Mouse (Mus musculus) adrenal gland, adult 8-10 months (tissue): ENCODE measurements around the gene Olfr448. TPM values are rescaled to one million over a fixed set of nuclear protein-coding genes. Genes with fewer than 3 reads are reported as not detected.

ENCODE experiments used
- DNase-seq: peaks from one replicate; pipeline ENCODE4 v3.0.0; 2022
- total RNA-seq, 4 experiments: library from RNA; stranded (reverse); gene quantifications; 2 replicates each; pipeline ENCODE4 v1.2.4; 2022

The Olfr448 gene
- total RNA-seq = not detected

DNA sequence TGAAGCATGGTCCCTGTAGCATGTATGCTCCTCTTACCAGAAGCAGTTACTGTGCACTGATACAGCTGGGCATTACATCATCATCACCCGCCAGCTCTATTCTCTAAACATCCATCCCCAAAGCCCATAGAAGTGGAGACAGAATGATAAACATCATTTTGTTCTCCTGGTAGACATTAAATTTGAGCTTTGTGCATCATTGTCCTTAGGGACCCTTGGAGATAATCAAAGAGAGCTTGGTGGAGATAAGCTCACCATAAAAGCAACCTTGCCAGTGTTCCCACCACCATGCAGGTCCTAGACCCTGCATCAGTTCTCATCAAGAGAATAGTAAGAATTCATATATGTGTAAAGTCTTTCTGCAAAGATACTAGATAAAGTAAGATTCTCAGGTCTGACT lies at the start of gene Olfr448:
Gene Olfr448, plus strand, starts transcription at position 301 of the 400 bp plus-strand sequence.
- no peak for DNase-seq

DNA sequence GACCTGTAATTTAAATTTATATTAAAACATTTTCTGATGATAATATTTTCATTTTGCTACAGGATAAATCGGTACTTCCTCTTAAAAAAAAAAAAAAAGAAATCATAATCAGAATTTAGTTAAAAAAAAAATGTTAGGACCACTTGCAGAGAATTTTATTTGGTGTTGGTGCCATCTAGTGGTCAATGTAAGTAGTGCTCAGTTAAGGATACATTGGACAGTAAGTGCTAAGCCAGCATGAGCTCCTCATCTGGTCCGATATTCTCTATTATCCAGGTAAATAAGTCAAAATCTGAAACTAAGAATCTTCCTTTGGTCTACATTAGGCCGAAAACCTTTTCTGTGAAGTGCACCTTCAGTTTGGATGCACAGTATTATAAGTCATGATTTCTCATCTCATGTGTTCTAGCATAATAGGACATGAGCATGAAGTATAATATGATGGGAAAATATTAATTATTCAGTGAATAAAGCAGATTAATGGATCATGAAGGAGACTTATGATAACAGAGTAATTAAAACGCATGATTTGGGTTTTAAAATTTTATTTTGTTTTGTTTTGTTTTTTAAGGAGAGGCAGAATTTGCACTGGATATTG lies 29.9 kb upstream of the Olfr448 start:
- no peak for DNase-seq

DNA sequence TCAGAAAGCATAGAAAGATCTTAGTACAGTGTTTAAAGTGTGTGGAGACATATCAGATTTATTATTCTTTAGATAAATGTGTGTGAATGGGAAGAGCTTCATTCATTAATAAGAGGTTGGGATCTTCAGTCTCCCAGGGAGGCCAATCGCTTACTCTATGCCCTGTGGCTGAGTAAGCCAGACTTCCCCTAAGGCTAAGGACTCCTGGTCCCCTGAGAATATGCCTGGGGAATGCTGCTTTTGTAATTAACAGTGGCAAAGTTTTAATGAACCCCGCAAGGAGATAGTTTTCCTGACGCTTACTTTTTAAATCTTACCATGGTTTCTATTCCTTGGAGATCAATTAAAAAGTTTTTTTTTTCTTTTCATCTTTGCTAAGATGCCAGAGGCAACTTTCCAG lies 20.5 kb upstream of the Olfr448 start:
- no peak for DNase-seq

DNA sequence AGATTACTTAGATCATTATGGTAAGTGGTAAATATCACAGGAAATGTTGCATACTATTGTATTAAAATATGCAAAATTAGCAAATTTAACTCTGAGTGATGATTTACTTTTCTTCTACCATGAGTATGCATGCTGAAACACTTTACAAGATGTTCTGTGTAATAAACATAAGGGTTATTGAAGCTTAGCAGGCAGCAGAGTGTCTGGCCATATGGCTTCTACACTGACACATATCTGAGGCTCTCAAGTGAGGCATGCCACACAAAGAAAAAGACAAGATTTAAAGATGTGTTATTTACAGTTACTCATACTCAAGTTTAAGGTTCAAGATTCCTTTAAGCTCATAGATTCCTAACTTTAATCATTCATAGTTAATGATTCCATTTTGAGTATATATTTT lies 13.9 kb upstream of the Olfr448 start:
- no peak for DNase-seq

DNA sequence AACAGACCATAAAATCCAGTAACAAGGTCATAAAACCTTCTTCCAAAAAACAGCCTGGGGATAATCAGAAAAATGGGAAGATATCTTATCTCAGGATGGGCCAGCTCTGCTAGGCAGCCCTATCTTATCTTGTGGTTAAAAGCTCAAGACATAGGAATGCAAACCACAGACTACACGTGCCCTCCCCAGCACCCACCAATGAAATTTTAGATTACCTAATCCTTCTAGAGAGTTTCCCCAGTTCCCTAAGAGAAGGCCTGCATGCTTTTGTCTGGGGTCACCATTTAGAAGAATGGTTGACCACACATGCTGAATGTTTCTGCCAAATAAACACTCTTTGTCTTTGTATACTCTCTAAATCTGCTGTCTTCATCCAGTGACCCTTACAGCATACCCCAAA lies 10.1 kb downstream of the Olfr448 start:
- DNase-seq = no peak

DNA sequence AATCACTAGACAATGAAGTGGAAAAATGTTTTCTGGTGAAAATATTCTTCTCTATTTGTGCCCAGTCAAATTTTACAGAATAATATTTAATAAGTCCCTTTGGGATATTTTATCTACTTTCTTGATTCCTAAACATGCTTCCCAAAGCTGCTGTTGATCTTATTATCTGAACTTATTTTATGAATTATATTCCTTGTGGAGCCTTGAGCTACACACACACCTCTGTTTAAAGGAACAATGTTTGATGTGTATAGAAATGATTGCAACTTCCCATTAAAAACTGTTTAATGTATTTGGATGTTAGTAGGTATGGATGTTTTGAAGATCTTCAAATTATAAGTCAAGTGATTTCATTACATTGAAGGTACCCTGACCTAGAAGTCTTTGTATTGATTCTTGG lies 18.3 kb downstream of the Olfr448 start, which contains the start of gene Olfr447:
Gene Olfr447, plus strand, starts transcription at position 301 of the 400 bp plus-strand sequence.
- DNase-seq = no peak

DNA sequence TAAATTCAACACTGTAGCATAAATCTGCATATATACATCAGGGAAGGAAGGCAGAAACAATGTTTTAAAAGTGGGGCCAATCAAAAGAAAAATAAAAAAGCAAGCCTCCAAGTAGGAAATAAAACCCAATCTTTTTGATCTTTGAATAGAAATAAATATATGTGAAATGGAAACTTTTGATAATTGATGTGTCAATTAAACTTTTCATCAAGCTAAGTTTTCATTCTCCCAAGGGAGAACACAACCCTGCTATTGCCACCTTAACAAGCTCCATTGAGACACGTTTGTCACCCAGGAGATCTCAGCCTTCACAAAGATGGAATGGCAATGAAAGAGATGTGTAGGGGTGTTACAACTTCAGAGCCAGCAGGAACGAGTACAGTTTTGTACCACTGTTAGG lies 30.8 kb downstream of the Olfr448 start, which contains the start of gene Olfr446:
Gene Olfr446, plus strand, starts transcription at position 301 of the 400 bp plus-strand sequence.
- no peak for DNase-seq

Other genes with a start within 250 kb of the Olfr448 start
- gene Tcaf2, start 245.2 kb upstream of the Olfr448 start, total RNA-seq = 10 to 100 TPM; 11.9 to 15.5 (median 14.8) TPM
- 100 to 1,000 TPM; 108 to 146 (median 117) TPM for gene Tcaf1, start 180.4 kb upstream of the Olfr448 start, total RNA-seq
- not detected for gene Olfr453, start 151.1 kb upstream of the Olfr448 start, total RNA-seq
- not detected for gene Olfr38, start 134.0 kb upstream of the Olfr448 start, total RNA-seq
- gene Olfr452, start 105.3 kb upstream of the Olfr448 start, total RNA-seq = not detected
- not detected for gene Olfr450, start 78.5 kb upstream of the Olfr448 start, total RNA-seq
- not detected for gene Olfr449, start 56.1 kb upstream of the Olfr448 start, total RNA-seq
- not detected for gene Olfr447, start 18.4 kb downstream of the Olfr448 start, total RNA-seq
- not detected for gene Olfr446, start 30.9 kb downstream of the Olfr448 start, total RNA-seq
- gene Olfr444, start 58.6 kb downstream of the Olfr448 start, total RNA-seq = not detected
- gene Olfr441, start 215.9 kb downstream of the Olfr448 start, total RNA-seq = not detected